Mouse (Mus musculus): Measurements from ENCODE around the gene Gm8094. TPM values are rescaled to one million over a fixed set of nuclear protein-coding genes. Genes with fewer than 3 reads are reported as not detected.
"Not testable (repeated sequence)": the region's sequence is repeated elsewhere in the genome, so short reads cannot be mapped to it uniquely, and the experiment has no call there.

The Gm8094 gene
- not detected in 2 replicates for polyA plus RNA-seq (2015; fragmentation: Nextera tagmentation; extraction: Ambion mirVana)

- H3K27ac ChIP-seq; H3K4me3 ChIP-seq; H3K9ac ChIP-seq; H3K9me3 ChIP-seq; H3K36me3 ChIP-seq; H3K4me1 ChIP-seq (replicated peaks); H3K4me2 ChIP-seq; ATAC-seq (ENCODE audit: low FRiP score); H3K27me3 ChIP-seq: not testable (repeated sequence)
- 93% methylated on average over 2 of the region's 2 CpGs for WGBS
Observed at GRCm38 (mm10) chr14:43076543-43076942, at the start of gene Gm8094. Gm8094 (minus strand) TSS chr14:43076643.

- not testable (repeated sequence) for H3K27ac ChIP-seq; H3K4me3 ChIP-seq; H3K27me3 ChIP-seq; ATAC-seq (ENCODE audit: low FRiP score); H3K4me1 ChIP-seq (replicated peaks); H3K9ac ChIP-seq; H3K9me3 ChIP-seq; H3K36me3 ChIP-seq; H3K4me2 ChIP-seq
- 98% methylated on average over 3 of the region's 3 CpGs for WGBS
Observed at GRCm38 (mm10) chr14:43119673-43120072, 43.2 kb upstream of the Gm8094 start.

DNA sequence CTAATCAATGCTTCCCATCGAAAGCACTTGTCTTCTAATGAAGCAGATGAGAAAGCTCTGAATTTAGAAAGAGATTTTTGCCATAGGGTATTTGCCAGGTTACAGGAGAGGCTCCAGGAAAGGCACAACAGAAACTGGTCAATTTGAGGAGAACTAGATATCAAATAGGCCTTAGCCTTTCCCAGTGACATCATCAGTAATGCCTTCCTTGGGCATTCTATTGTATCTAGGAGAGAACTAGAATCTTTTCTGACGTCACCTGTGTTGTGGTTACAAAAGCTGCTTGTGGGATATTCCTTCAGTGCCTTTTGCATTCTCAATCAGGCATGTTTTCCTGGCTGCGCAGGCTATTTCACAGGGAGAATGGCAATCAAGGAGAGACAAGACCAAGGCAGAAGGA, 23.9 kb upstream of the Gm8094 start, which contains the start of gene Gm8104:
Gm8104 (plus strand) TSS at position 301 of the 400 bp plus-strand sequence.
- not testable (repeated sequence) for H3K27ac ChIP-seq; H3K4me2 ChIP-seq; ATAC-seq (ENCODE audit: low FRiP score); H3K4me3 ChIP-seq; H3K36me3 ChIP-seq; H3K27me3 ChIP-seq; H3K9ac ChIP-seq; H3K4me1 ChIP-seq (replicated peaks); H3K9me3 ChIP-seq
- 75% methylated on average over 3 of the region's 3 CpGs for WGBS

- 38% methylated on average over 1 of the region's 14 CpGs for WGBS
- not testable (repeated sequence) for ATAC-seq (ENCODE audit: low FRiP score)
Observed at GRCm38 (mm10) chr14:43089103-43089919, 12.9 kb upstream of the Gm8094 start.

GRCm38 (mm10) chr14:43084936-43085730, 8.7 kb upstream of the Gm8094 start:
- not testable (repeated sequence) for H3K36me3 ChIP-seq; H3K4me1 ChIP-seq (replicated peaks); H3K27ac ChIP-seq; H3K9me3 ChIP-seq; H3K4me3 ChIP-seq; H3K4me2 ChIP-seq; ATAC-seq (ENCODE audit: low FRiP score); H3K27me3 ChIP-seq; H3K9ac ChIP-seq
- 86% methylated on average over 1 of the region's 1 CpGs for WGBS

More at GRCm38 (mm10) chr14:43089103-43089919, 12.9 kb upstream of the Gm8094 start:
- H3K36me3 ChIP-seq; H3K9ac ChIP-seq; H3K9me3 ChIP-seq; H3K27me3 ChIP-seq; H3K4me3 ChIP-seq; H3K4me2 ChIP-seq; H3K27ac ChIP-seq; H3K4me1 ChIP-seq (replicated peaks): not testable (repeated sequence)

DNA sequence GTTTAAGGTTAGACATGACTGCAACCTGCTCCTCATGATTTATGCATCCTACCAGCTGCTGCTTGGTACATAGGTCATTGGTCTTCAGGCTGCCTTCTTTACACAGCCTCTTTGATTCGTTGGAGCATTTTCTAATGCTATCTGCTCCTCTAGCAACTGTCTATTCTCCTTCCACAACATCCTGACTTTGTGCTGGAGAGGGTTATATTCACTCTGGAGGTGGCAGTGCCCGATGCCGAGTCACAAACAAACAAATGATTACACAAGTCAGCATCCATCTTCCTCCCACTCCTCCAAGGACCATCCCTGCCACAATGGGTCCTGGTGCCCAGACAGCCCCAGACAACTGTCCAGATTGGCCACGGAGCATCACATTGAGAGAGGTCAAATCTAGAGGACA, 16.3 kb downstream of the Gm8094 start:
- not testable (repeated sequence) for H3K9ac ChIP-seq; ATAC-seq (ENCODE audit: low FRiP score); H3K4me1 ChIP-seq (replicated peaks); H3K36me3 ChIP-seq; H3K27ac ChIP-seq; H3K4me3 ChIP-seq; H3K4me2 ChIP-seq; H3K9me3 ChIP-seq; H3K27me3 ChIP-seq
- WGBS, result 75% methylated on average over 4 of the region's 4 CpGs

DNA sequence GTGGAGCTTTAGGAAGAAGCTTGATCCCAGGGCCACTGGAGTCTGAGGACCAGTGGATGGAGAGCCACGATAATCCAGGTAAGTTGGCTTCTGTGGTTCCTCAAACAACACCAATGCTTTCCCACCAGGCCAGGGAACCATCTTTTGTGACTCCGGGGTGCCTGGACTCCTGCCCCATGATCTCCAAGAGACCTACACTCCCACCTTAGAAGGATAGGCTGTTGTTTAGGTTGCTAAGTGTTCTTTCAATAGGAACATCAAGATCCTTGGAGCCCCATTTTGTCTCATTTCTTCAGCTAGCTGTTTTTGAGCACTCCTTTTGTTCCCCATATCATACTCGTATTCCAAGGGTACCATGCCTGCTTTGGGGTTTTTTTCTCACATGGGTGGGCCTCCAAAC, 18.4 kb downstream of the Gm8094 start:
- H3K9me3 ChIP-seq; ATAC-seq (ENCODE audit: low FRiP score); H3K4me2 ChIP-seq; H3K27me3 ChIP-seq; H3K4me3 ChIP-seq; H3K9ac ChIP-seq; H3K4me1 ChIP-seq (replicated peaks); H3K27ac ChIP-seq; H3K36me3 ChIP-seq: not testable (repeated sequence)
- 80% methylated on average over 3 of the region's 3 CpGs for WGBS

Other genes with a start within 250 kb of the Gm8094 start
- not detected in 2 replicates for gene Gm21977, start 223.2 kb downstream of the Gm8094 start, polyA plus RNA-seq (2015; fragmentation: Nextera tagmentation; extraction: Ambion mirVana)
- not detected in 2 replicates for gene Gm8082, start 83.0 kb downstream of the Gm8094 start, polyA plus RNA-seq (2015; fragmentation: Nextera tagmentation; extraction: Ambion mirVana)
- not detected in 2 replicates for gene Gm10376, start 61.0 kb downstream of the Gm8094 start, polyA plus RNA-seq (2015; fragmentation: Nextera tagmentation; extraction: Ambion mirVana)
- not detected in 2 replicates for gene Gm8104, start 24.0 kb upstream of the Gm8094 start, polyA plus RNA-seq (2015; fragmentation: Nextera tagmentation; extraction: Ambion mirVana)
- not detected in 2 replicates for gene Gm7233, start 103.2 kb upstream of the Gm8094 start, polyA plus RNA-seq (2015; fragmentation: Nextera tagmentation; extraction: Ambion mirVana)
- not detected in 2 replicates for gene Gm8122, start 158.7 kb upstream of the Gm8094 start, polyA plus RNA-seq (2015; fragmentation: Nextera tagmentation; extraction: Ambion mirVana)
- not detected in 2 replicates for gene Gm8126, start 182.0 kb upstream of the Gm8094 start, polyA plus RNA-seq (2015; fragmentation: Nextera tagmentation; extraction: Ambion mirVana)
- gene Gm9732, start 198.4 kb upstream of the Gm8094 start, polyA plus RNA-seq (2015; fragmentation: Nextera tagmentation; extraction: Ambion mirVana), result 0.16 TPM in 1 of 2 replicates, not detected in the other
- gene Gm8127, start 217.2 kb upstream of the Gm8094 start, polyA plus RNA-seq (2015; fragmentation: Nextera tagmentation; extraction: Ambion mirVana), result not detected in 2 replicates

All from hindbrain, embryonic 13.5 days (tissue).